Mouse (Mus musculus) forebrain, embryonic 16.5 days (tissue): ENCODE measurements around the gene Cd68. TPM values are rescaled to one million over a fixed set of nuclear protein-coding genes. Genes with fewer than 3 reads are reported as not detected.

Source experiments
- ATAC-seq: fragments of 200-750 bp; cut with Nextera tagmentation; 2 replicates; pipeline ENCODE4 v1.8.0; 2017; ENCODE audit warnings: mild to moderate bottlenecking, moderate library complexity
- H3K27ac ChIP-seq: fragments of 300-500 bp; sonication (generic); 2 replicates; pipeline ENCODE4 v1.5.1; 2014; ENCODE audit warnings: low read length, control low read depth
- H3K27me3 ChIP-seq: fragments of 300-500 bp; sonication (generic); replicated peaks from 2 replicates; pipeline ENCODE4 v1.6.1; 2014; ENCODE audit warnings: low read length; ENCODE audit not compliant: control insufficient read depth, insufficient read depth
- H3K36me3 ChIP-seq: fragments of 300-500 bp; sonication (generic); 2 replicates; pipeline ENCODE4 v1.6.1; 2014; ENCODE audit not compliant: control insufficient read depth, insufficient read depth
- H3K4me1 ChIP-seq: fragments of 300-500 bp; sonication (generic); replicated peaks from 2 replicates; pipeline ENCODE4 v1.6.1; 2014; ENCODE audit warnings: low read length; ENCODE audit not compliant: control insufficient read depth, insufficient read depth
- H3K4me2 ChIP-seq: fragments of 300-500 bp; sonication (generic); 2 replicates; pipeline ENCODE4 v1.6.1; 2014; ENCODE audit warnings: mild to moderate bottlenecking, low read length, control low read depth
- H3K4me3 ChIP-seq: fragments of 300-500 bp; sonication (generic); replicated peaks from 2 replicates; pipeline ENCODE4 v1.5.1; 2014; ENCODE audit warnings: mild to moderate bottlenecking, low read length, control low read depth
- H3K9ac ChIP-seq: fragments of 300-500 bp; sonication (generic); replicated peaks from 2 replicates; pipeline ENCODE4 v1.6.1; 2014; ENCODE audit warnings: low read depth, low read length, control low read depth
- H3K9me3 ChIP-seq: fragments of 300-500 bp; sonication (generic); 2 replicates; pipeline ENCODE4 v1.6.1; 2016; ENCODE audit warnings: low read length; ENCODE audit not compliant: control insufficient read depth
- WGBS: fragments of 180-500 bp; shearing (Covaris S2); extraction: QIAGEN DNeasy Blood & Tissue Kit; methylation state at CpG from one replicate; pipeline ENCODE4 v1.1.7; 2014; 5-methylcytosine and 5-hydroxymethylcytosine counted together
- polyA plus RNA-seq: library from polyadenylated mRNA; unstranded; fragments of >200 nt; fragmentation: Nextera tagmentation; extraction: Ambion mirVana; gene quantifications from 2 replicates; pipeline ENCODE4 v1.2.1, GENCODE M21; 2015

Cd68 gene
- 6.4 and 7.8 TPM in 2 replicates for polyA plus RNA-seq

GRCm38 (mm10) chr11:69665961-69666664 is at the start of gene Cd68:
Cd68 (minus strand) TSS chr11:69666153.
- H3K9ac ChIP-seq = no peak within 1 kb of the TSS
- H3K36me3 ChIP-seq = peaks cover 29% of the 10 kb centered on the region
- H3K27me3 ChIP-seq = no peaks in the 10 kb centered on the region
- H3K4me3 ChIP-seq = no peak within 1 kb of the TSS
- no peak within 1 kb of the TSS for H3K27ac ChIP-seq
- no peak within 1 kb of the TSS for H3K4me2 ChIP-seq
- no peaks in the 10 kb centered on the region for H3K9me3 ChIP-seq
- H3K4me1 ChIP-seq = peaks cover 32% of the 10 kb centered on the region
- WGBS = 28% methylated on average over 7 of the region's 7 CpGs
- ATAC-seq = no peak

- no peak for ATAC-seq
- H3K4me1 ChIP-seq = no peaks in the 10 kb centered on the region
Observed at GRCm38 (mm10) chr11:69715482-69715881, 49.5 kb upstream of the Cd68 start.

GRCm38 (mm10) chr11:69714636-69715329 is 48.8 kb upstream of the Cd68 start:
- 82% methylated on average over 18 of the region's 18 CpGs for WGBS
- ATAC-seq = no peak
- Histone ChIP-seq H3K36me3 (no peaks in the 10 kb centered on the region), H3K9ac (no peak overlapping the region), H3K9me3 (no peaks in the 10 kb centered on the region), H3K4me2 (no peak overlapping the region), H3K4me1 (peaks cover 2% of the 10 kb centered on the region; the same call in 1 of the 2 replicates), H3K27me3 (no peaks in the 10 kb centered on the region), H3K4me3 (no peak overlapping the region), H3K27ac (no peak overlapping the region)

More at GRCm38 (mm10) chr11:69715482-69715881, 49.5 kb upstream of the Cd68 start:
- no peak overlapping the region for H3K9ac ChIP-seq
- H3K36me3 ChIP-seq = no peaks in the 10 kb centered on the region
- no peak overlapping the region for H3K27ac ChIP-seq
- H3K4me3 ChIP-seq = no peak overlapping the region
- no peaks in the 10 kb centered on the region for H3K27me3 ChIP-seq
- 56% methylated on average over 9 of the region's 9 CpGs for WGBS
- H3K9me3 ChIP-seq = no peaks in the 10 kb centered on the region
- no peak overlapping the region for H3K4me2 ChIP-seq

- H3K9me3 ChIP-seq = no peaks in the 10 kb centered on the region
- WGBS = 85% methylated on average over 20 of the region's 20 CpGs
- peaks cover 3% of the 10 kb centered on the region; the same call in 1 of the 2 replicates for H3K4me1 ChIP-seq
- no peaks in the 10 kb centered on the region for H3K27me3 ChIP-seq
- H3K4me3 ChIP-seq = no peak overlapping the region
- H3K36me3 ChIP-seq = no peaks in the 10 kb centered on the region
- no peak for ATAC-seq
- no peak overlapping the region for H3K4me2 ChIP-seq
- no peak overlapping the region for H3K27ac ChIP-seq
- H3K9ac ChIP-seq = no peak overlapping the region
Observed at GRCm38 (mm10) chr11:69712954-69713672, 47.2 kb upstream of the Cd68 start.

- no peaks in the 10 kb centered on the region for H3K9me3 ChIP-seq
Observed at GRCm38 (mm10) chr11:69711082-69711481, 45.1 kb upstream of the Cd68 start.

GRCm38 (mm10) chr11:69710470-69710869 is 44.5 kb upstream of the Cd68 start:
- peaks cover 8% of the 10 kb centered on the region for H3K4me1 ChIP-seq
- no peak overlapping the region for H3K4me2 ChIP-seq
- H3K27ac ChIP-seq = no peak overlapping the region
- ATAC-seq = no peak
- no peaks in the 10 kb centered on the region for H3K9me3 ChIP-seq
- no peak overlapping the region for H3K9ac ChIP-seq
- 75% methylated on average over 3 of the region's 3 CpGs for WGBS
- no peaks in the 10 kb centered on the region for H3K36me3 ChIP-seq
- no peak overlapping the region for H3K4me3 ChIP-seq
- H3K27me3 ChIP-seq = no peaks in the 10 kb centered on the region

More at GRCm38 (mm10) chr11:69711082-69711481, 45.1 kb upstream of the Cd68 start:
- no peak overlapping the region for H3K9ac ChIP-seq
- no peaks in the 10 kb centered on the region for H3K27me3 ChIP-seq
- ATAC-seq = no peak
- WGBS = 83% methylated on average over 2 of the region's 2 CpGs
- no peak overlapping the region for H3K4me3 ChIP-seq
- H3K36me3 ChIP-seq = no peaks in the 10 kb centered on the region
- peaks cover 8% of the 10 kb centered on the region for H3K4me1 ChIP-seq
- H3K27ac ChIP-seq = no peak overlapping the region
- H3K4me2 ChIP-seq = no peak overlapping the region

GRCm38 (mm10) chr11:69709554-69710446 is 43.8 kb upstream of the Cd68 start:
- H3K4me3 ChIP-seq = no peak overlapping the region
- peak overlapping the region; percentile 28; the same call in 1 of the 2 replicates for H3K27ac ChIP-seq
- no peak overlapping the region for H3K9ac ChIP-seq
- WGBS = 54% methylated on average over 11 of the region's 11 CpGs
- H3K36me3 ChIP-seq = no peaks in the 10 kb centered on the region
- H3K4me2 ChIP-seq = no peak overlapping the region
- ATAC-seq = no peak
- no peaks in the 10 kb centered on the region for H3K27me3 ChIP-seq
- H3K9me3 ChIP-seq = no peaks in the 10 kb centered on the region
- peaks cover 8% of the 10 kb centered on the region for H3K4me1 ChIP-seq

- H3K27ac ChIP-seq = no peak overlapping the region
- no peaks in the 10 kb centered on the region for H3K9me3 ChIP-seq
- WGBS = 77% methylated on average over 3 of the region's 3 CpGs
- no peak for ATAC-seq
- no peaks in the 10 kb centered on the region for H3K36me3 ChIP-seq
- no peaks in the 10 kb centered on the region for H3K27me3 ChIP-seq
- H3K9ac ChIP-seq = no peak overlapping the region
- peaks cover 8% of the 10 kb centered on the region for H3K4me1 ChIP-seq
- H3K4me3 ChIP-seq = no peak overlapping the region
- H3K4me2 ChIP-seq = no peak overlapping the region
Observed at GRCm38 (mm10) chr11:69708614-69709265, 42.8 kb upstream of the Cd68 start.
